Mouse (Mus musculus) cerebellum, adult (tissue): ENCODE measurements around the gene Ntf3.

Experiments used
- ATAC-seq: cut with Nextera tagmentation; 2 replicates; pipeline ENCODE4 v1.9.2; 2017; ENCODE audit warnings: mild to moderate bottlenecking, moderate library complexity, mixed read lengths; ENCODE audit not compliant: insufficient number of reproducible peaks, low FRiP score, low TSS enrichment

Gene Ntf3

GRCm38 (mm10) chr6:126166548-126167207 lies at the start of gene Ntf3:
TSS of gene Ntf3 (minus strand) at chr6:126166910.
- no peak for ATAC-seq

- no peak for ATAC-seq
These were observed 46.6 kb upstream of the Ntf3 start for GRCm38 (mm10) chr6:126213330-126213729.

GRCm38 (mm10) chr6:126203366-126203765 lies 36.7 kb upstream of the Ntf3 start:
- ATAC-seq, result no peak

GRCm38 (mm10) chr6:126202959-126203358 lies 36.2 kb upstream of the Ntf3 start:
- ATAC-seq, result no peak

DNA sequence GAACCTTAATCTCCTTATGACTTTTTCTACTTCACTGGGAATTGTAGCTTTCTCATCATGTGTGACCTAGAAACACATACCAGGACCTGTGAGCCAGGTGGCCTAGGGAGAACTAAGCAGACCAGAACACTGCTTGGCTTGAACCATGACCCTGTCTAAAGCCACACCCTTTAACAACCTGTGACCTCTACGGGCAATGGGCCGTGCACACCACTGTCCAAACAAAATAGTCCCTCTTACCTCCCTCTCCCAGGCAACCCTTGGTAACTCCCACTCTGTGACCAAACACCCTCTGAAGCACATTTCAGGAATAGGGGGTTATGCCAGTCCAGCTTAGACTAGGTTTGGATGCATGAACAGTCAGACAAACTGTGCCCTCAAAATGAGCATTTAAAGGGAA lies 35.0 kb upstream of the Ntf3 start:
- no peak for ATAC-seq

DNA sequence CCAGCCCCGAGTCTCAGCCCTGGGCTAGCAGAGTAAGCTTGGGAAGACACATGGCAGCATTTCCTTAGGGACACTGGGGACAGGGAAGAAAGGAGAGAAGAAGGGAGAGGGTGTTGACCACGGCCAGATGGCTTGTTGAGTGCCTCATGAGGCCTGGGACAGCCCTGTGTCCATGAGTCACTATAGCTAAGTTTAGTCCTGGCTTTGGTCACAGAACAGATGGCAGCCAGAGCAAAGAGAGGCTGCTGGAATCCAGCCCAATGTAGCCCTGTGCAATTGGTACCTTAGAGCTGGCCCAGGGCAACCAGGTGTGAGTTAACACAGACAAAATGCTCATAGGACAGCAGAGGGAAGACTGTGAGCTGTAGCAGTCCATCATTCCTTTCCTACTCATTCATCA lies 33.2 kb upstream of the Ntf3 start:
- peak; percentile 97 for ATAC-seq

GRCm38 (mm10) chr6:126194760-126195159 lies 28.1 kb upstream of the Ntf3 start:
- no peak for ATAC-seq

- ATAC-seq, result no peak
These were observed 23.6 kb upstream of the Ntf3 start for GRCm38 (mm10) chr6:126190218-126190871.

- ATAC-seq, result no peak
These were observed 20.7 kb upstream of the Ntf3 start for GRCm38 (mm10) chr6:126187400-126187799.

DNA sequence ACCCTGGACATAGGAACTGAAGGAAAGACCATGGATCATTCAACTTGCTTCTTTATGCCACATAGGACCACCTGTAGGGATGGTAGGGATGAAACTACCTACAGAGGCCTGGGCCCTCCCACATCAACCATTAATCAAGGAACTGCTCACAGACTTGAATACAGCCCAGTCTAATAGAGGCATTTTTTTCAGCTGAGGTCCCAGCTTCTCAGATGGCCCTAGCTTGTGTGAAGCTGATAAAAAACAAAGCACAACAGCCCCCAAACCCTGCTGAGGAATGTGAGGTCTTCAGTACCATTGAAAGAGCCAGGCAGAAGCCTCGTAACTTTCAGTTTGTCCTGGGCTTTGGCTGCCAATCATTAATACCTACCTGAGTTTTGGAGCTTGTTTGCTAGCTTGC lies 19.4 kb upstream of the Ntf3 start:
- ATAC-seq, result no peak

- ATAC-seq, result no peak
These were observed 5.4 kb upstream of the Ntf3 start for GRCm38 (mm10) chr6:126172071-126172470.

GRCm38 (mm10) chr6:126170772-126171171 lies 4.1 kb upstream of the Ntf3 start:
- ATAC-seq, result no peak

- ATAC-seq, result no peak
These were observed 1.0 kb upstream of the Ntf3 start for GRCm38 (mm10) chr6:126167731-126168130.

DNA sequence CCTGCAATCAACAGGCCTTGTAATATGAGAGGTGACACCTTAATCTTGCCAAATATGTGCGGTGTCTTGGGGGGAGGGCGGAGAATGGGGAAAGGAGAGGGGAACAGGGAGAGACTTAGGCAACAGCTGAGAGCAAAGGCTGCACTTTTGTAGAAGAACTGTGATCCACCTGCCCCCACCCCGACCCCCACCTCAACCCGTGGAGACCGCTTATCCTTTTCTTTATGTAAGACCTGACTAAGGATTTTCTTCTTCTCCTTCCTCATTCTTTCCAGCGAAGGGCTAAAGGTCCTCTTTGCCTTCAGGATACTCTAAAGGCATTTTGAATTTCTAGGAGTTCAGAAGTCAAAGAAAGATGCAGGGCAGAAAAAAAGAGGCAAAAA lies 489 bp upstream of the Ntf3 start:
- no peak for ATAC-seq

DNA sequence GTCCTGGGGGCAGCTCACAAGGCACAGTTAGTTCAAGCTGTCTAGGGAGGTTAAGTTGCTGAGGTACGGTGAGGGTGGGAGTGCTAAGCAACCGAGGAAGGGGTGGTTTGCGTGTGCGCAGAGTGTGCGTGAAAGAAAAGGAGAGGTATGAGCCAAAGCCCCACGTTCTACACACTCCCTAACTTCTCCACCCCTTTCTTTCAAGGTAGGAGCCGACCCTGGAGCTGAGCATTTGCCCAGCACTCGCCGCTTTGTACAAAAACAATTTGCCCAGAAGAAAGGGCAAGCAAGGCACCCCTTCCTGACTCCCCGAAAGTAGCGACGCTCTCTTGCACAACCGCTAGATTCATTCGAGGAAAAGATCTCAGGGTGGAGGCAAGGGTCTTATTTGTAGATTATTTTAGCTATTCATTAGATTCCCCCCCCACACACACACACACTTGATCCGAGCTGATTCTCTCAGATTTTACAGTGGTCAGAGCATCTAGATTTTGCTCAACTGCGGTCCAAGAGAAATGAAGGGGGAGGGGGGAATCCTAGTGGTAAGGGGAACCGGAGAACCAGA lies 1.0 kb downstream of the Ntf3 start:
- no peak for ATAC-seq

DNA sequence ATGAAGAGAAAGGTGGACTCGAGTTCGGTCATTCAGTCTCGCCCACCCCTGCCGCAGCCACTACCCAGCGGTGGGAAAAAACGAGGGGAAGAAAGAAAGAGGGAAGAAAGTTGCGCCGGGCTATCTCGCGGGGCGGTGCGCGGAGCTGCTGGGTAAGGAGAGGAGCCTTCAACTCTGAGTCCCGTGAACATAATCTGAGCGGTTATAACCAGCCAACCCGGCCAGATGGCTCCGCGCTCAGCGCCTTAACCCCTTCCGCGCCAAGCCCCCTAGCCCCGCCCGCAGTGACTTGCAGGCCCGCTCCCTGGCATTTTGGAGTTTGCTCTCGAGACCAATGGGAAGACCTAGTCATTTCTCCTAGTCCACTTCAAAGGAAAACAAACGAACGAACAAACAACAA lies 1.9 kb downstream of the Ntf3 start:
- no peak for ATAC-seq

DNA sequence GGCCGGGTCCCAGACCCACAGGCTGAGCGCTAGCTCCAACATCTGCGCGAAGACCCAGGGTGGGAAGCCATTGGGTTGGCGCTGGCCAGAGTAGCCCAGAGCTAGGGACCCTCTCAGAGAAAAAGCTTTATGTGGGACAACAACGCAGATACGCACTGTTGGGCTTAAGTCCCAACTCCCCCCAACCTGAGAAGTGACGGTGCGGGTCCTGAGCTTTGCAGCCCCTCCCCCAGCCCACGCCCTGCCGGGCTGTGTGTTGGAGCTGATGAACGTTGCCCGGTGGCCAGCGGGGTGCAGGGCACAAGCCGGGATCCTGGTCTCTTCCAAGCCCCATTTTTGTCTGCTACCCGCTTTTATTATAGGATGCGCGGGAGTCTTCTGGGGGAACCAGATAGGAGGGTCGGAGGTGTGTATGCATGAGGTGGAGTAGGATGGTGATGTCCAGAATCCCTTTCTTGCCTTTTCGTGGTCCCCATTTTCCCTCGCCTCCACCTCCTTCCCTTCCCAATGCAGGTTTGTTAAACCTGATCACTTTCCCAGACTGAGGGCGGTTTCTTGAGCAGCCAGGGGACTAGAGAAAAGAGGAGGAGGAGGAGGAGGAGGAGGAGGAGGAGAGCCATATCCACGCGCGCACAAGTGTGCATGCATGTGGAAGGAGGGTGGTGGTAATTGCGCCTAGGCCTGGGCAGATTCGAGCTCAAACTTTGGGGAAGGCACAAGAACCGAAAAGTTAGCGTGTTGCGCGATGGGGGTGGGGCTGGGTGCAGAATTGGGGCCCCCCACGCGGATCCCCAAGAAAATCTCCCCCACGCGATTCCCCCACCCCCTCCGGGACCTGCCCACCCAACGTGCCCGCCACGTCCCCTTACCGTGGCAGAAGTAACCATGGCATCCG lies 2.6 kb downstream of the Ntf3 start:
- ATAC-seq, result no peak

DNA sequence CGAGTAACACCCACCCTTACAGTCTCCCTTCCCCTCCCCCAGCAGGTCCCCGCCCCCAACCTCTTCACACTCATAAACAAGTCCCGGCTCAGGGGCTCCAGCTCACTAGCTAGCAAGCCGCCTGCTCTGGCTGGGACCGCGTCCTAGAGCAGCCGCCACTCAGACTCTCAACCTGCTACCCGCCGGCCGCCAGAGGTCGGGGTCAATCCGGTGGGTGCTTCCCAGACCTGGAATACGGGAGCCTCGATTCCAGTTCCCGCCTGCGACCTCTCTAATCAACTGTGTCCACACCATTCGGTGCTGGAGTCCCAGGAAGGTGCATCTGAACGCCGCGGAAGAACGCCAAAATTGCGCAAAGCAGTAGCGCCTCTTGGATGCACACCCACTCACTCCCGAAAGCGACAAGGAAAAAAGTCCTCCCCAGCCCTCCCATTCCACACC lies 3.5 kb downstream of the Ntf3 start:
- ATAC-seq, result no peak

GRCm38 (mm10) chr6:126162351-126162758 lies 4.4 kb downstream of the Ntf3 start:
- 0 out of 2 replicates have a peak, but pooled peaks have one; percentile 47 for ATAC-seq

DNA sequence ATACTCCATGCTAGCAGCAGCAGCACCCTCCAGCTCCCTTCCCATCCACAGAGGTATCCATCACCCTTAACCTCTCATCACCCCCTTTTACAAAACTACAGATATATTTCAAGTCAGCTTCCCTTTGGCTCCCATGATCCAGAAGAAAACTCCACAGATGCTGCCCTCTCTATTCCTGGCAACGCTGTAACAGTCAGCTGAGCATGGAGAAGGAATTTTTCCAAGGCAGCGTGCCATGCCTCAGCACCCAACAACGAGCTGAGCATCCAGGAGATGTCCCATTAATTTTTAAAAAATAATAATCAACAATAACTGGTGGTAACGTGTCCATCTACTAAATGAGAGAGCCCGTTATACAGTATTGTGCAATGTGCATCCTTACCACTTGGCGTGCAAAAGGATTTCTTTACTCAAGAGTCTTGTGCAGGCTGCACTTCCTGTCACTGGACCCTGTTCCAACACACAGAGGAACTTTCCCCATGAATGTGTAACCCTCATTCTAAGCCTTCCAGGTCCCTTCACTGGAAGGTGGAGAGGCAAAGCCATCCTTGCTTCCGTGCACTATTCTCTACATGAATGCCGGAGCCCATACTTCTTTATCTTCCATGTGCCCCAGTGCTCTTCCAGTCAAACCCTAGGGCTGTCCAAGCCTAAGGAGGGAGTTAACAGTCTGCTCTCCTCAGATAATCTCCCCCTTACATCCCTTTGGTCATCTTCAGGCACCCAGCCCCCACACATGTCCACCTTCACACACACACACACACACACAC lies 5.0 kb downstream of the Ntf3 start:
- 0 out of 2 replicates have a peak, but pooled peaks have one; percentile 11 for ATAC-seq
